Mouse (Mus musculus): ENCODE measurements around the gene Ccm2. TPM values are rescaled to one million over a fixed set of nuclear protein-coding genes. Genes with fewer than 3 reads are reported as not detected.

The Ccm2 gene
- total and polyA plus RNA-seq, 3 experiments, result 30.4 to 34.5 (median 32.7) TPM

GRCm38 (mm10) chr11:6625478-6626387 is 79.0 kb downstream of the Ccm2 start, which contains the start of gene Tbrg4 (continued):
- no peak for TF ChIP-seq BHLHE40 (IDR thresholded peaks at IDR 0.05; ENCODE audit: low read depth, low read length)
- peak; percentile 99 for TF ChIP-seq MAX (IDR thresholded peaks at IDR 0.05; ENCODE audit: low read length)
- TF ChIP-seq TBP (conservative IDR thresholded peaks at IDR 0.05; ENCODE audit: low read depth, low read length), result peak; percentile 70; the same call in 1 of the 2 replicates
- TF ChIP-seq TCF12 (IDR thresholded peaks at IDR 0.05; ENCODE audit: low read depth, low read length), result peak; percentile 93
- peak; percentile 93; the same call in 1 of the 2 replicates for TF ChIP-seq KAT2A (IDR thresholded peaks at IDR 0.05; ENCODE audit: insufficient replicate concordance, low read length)
- peak; percentile 45; the same call in 1 of the 2 replicates for TF ChIP-seq GABPA (IDR thresholded peaks at IDR 0.05; ENCODE audit: insufficient replicate concordance, low read depth, low read length)
- peak; percentile 95 for TF ChIP-seq HCFC1 (IDR thresholded peaks at IDR 0.05; ENCODE audit: low read depth, low read length)
- peak; percentile 88 for TF ChIP-seq NRF1 (IDR thresholded peaks at IDR 0.05; ENCODE audit: low read depth, low read length)
- TF ChIP-seq SIN3A (IDR thresholded peaks at IDR 0.05; ENCODE audit: low read length), result peak; percentile 97
- no peak for TF ChIP-seq JUND (conservative IDR thresholded peaks at IDR 0.05; ENCODE audit: low read depth, low read length)
- TF ChIP-seq RAD21 (IDR thresholded peaks at IDR 0.05; ENCODE audit: low read depth, low read length), result no peak
- TF ChIP-seq USF2 (conservative IDR thresholded peaks at IDR 0.05; ENCODE audit: low read depth, low read length), result no peak
- 0 out of 2 replicates have a peak, but pooled peaks have one; percentile 11 for TF ChIP-seq JUN (IDR thresholded peaks at IDR 0.05; ENCODE audit: insufficient read depth, low read depth, low read length)
- no peak for TF ChIP-seq CTCF (conservative IDR thresholded peaks at IDR 0.05 in 1 of 2, IDR thresholded peaks at IDR 0.05 in 1 of 2; ENCODE audit: low read depth in 2 of 2, low read length in 2 of 2)
- TF ChIP-seq UBTF (IDR thresholded peaks at IDR 0.05; ENCODE audit: low read depth, low read length), result 0 out of 2 replicates have a peak, but pooled peaks have one; percentile 25
- TF ChIP-seq RCOR1 (conservative IDR thresholded peaks at IDR 0.05; ENCODE audit: low read depth, low read length), result no peak

- DNase-seq (ENCODE audit: extremely low read depth), result no peak
- in situ Hi-C loops (cut with MboI; ENCODE audit: low pct_ligation_motif_present, low pct_unique_long_range_greater_than_20kb, low sequenced_read_pairs), result no loop called here
- Histone ChIP-seq H3K36me3 (replicated peaks in 1 of 2; ENCODE audit: control insufficient read depth in 1 of 2, insufficient read depth in 1 of 2, low read length in 1 of 2) (peaks cover 23 to 35% of the 10 kb centered on the region in 2 experiments), H3K9me3 (replicated peaks; ENCODE audit: low read length) (peaks cover 3% of the 10 kb centered on the region), H3K9ac (ENCODE audit: insufficient read depth, low read depth) (peak overlapping the region; percentile 83), H3K4me2 (ENCODE audit: insufficient read depth, low read depth, poor library complexity, severe bottlenecking) (peak overlapping the region; percentile 86), H3K27me3 (replicated peaks) (no peaks in the 10 kb centered on the region), H3K4me1 (ENCODE audit: control insufficient read depth in 1 of 2, insufficient read depth in 2 of 2) (peaks cover 15 to 41% of the 10 kb centered on the region in 2 experiments), H3K27ac (ENCODE audit: insufficient read depth, low read depth) (peak overlapping the region; percentile 69), H3K79me2 (replicated peaks; ENCODE audit: control insufficient read depth, extremely low read depth, insufficient read depth, poor library complexity, severe bottlenecking) (peaks cover 43% of the 10 kb centered on the region), H3K4me3 (replicated peaks in 1 of 3; ENCODE audit: low read depth in 2 of 3, low read length in 2 of 3, poor library complexity in 1 of 3) (peak overlapping the region; percentile 60 to 86 (median 81))
- dilution Hi-C loops (cut with MboI; ENCODE audit: extremely low pct_ligation_motif_present, extremely low pct_unique_long_range_greater_than_20kb, low sequenced_read_pairs), result no loop called here
- TF ChIP-seq ZKSCAN1 (IDR thresholded peaks at IDR 0.05; ENCODE audit: borderline replicate concordance, low read depth, low read length) (no peak), CHD1 (IDR thresholded peaks at IDR 0.05; ENCODE audit: low read depth, low read length) (peak; percentile 87; the same call in 1 of the 2 replicates), CHD2 (IDR thresholded peaks at IDR 0.05; ENCODE audit: low read length) (0 out of 2 replicates have a peak, but pooled peaks have one; percentile 0)
Measured at GRCm38 (mm10) chr11:6626388-6626772, 79.7 kb downstream of the Ccm2 start.
